Mouse (Mus musculus): ENCODE measurements around the gene Golm1.
"Not testable (repeated sequence)": the region's sequence is repeated elsewhere in the genome, so short reads cannot be mapped to it uniquely, and the experiment has no call there.

The Golm1 gene

DNA sequence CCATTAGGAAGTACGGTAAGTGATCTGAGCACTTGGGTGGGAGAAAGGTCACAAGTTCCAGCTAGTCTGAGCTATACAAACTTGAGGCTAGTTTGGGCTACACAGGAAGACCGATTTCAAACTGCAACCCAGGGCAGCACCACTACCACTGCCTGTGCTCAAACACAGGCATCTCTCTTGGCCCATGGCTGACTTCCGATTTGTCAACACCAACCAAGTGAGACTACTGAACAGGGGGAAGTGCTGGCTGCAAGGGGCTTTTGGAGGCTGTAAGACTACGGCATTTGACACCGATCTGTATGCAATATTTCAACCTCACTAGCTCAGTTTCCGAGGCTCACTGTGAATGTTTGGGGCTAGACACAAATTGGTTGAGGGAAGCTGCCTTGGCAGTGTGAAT is 28.1 kb downstream of the Golm1 start:
- no peak for DNase-seq (ENCODE audit: low spot score in 2 of 2)

DNA sequence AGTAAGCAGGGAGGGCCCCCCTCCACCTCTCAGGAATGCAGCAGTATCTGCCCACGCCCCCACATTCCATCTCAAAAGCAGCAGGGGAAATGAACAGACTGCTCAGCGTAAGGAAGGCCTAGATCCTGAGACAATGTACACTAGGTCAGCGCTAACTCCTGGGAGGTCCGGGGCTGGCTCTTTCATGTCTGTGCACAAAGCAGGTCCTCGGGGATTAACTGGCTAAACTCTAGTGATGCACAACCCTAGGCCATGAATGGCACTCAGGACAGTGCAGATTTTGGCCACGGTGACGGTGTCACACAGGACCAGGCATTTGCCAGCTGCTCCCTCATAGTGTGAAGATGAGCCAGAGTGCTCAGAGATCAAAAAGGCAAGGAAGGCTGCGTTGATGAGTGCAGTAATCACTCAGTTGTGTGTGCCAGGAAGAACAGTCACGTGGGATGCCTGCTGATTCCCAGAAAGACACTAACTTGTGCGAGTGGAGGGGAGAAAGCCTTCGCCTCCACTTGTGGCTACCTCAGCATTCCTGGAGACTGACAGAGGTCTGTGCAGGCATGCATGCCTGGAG is 28.9 kb downstream of the Golm1 start:
- no peak for DNase-seq (ENCODE audit: low spot score in 2 of 2)

DNA sequence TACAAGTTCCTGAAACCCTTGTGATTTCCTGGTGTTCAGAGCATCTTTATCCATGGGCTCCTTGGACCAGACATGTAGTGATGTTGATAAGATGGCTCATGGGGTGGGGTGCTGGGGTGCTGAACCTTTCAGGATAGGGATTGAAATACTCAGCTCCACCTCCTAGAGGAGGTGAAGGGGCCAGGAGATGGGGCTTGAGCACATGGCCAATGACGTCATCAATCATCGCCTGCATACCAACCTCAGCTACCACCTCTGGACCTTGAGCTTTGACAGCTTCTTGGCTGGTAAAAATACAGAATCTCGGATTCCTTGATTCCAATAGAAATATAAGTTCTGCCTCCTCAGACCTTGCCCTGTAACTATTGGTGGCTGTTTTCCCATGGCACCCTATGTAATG is 30.1 kb downstream of the Golm1 start:
- no peak for DNase-seq (ENCODE audit: low spot score in 2 of 2)

DNA sequence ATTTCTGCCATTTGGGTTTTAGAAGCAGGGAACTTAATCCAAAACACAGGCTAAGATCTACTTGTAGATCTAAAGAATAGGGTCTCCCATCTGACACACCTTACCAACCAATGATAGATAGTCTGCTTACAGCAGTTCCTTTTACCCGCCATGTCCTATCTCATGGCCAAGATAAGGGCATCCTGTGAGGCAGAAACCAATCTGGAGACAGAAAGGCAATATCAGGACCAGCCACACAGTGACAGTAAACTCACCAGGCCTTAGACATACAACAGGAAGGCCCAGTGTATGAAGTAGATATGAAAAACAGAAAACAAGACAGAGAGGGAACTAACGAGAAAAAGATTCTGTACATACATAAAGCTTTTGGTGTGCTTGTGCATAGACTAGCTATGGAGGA is 32.8 kb downstream of the Golm1 start:
- DNase-seq (ENCODE audit: low spot score in 2 of 2), result no peak

DNA sequence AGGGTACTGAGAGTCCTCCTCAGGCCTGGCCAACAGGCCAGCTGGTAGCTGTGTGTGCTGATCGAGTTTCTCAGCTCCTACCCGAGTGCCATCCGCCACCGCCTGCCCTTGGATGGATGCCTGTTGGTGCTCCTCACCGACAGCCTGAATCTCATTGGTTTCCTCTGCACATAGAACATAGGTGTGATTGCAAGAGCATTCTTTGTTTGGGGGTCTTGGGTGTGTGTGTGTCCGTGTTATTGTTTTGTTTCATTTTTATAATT is 35.5 kb downstream of the Golm1 start:
- DNase-seq (ENCODE audit: low spot score in 2 of 2), result no peak

DNA sequence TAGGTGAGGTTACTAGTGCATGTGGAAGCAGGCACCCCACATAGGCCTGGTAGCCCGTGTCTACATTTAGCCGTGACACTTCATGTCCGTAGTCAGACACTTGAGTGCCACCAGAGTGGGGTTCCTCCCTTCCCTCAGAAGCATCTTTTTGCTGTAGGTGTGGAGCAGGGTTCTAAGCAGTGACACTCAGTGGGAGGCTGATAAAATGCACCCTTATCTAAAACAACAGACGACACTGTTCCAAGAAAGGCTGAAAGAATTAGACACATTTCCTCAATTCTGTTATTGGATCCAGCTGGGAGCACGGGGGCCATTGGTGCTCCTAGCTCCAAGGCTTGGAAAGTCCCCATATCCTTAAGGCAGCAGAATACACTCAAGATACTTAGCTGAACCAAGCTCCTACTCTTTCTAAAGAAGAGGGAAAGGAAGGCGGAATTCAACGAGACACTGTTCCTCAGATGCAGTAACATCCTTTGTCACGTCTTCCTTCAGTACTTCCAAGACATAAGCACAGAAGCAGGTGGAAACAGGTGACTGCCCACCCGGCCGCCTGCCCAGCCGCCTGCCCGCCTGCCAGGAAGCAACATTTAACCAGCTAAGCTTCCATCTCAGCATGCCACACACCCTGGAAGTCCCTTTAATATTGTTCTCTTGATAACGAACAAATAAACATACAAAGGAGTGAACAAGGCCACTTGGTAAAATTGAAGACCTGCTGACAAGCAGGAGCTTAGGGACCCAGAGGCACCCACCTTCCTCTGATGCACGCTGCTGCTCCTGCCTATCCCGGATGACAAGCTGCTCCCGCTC is 36.0 kb downstream of the Golm1 start:
- no peak for DNase-seq (ENCODE audit: low spot score in 2 of 2)

DNA sequence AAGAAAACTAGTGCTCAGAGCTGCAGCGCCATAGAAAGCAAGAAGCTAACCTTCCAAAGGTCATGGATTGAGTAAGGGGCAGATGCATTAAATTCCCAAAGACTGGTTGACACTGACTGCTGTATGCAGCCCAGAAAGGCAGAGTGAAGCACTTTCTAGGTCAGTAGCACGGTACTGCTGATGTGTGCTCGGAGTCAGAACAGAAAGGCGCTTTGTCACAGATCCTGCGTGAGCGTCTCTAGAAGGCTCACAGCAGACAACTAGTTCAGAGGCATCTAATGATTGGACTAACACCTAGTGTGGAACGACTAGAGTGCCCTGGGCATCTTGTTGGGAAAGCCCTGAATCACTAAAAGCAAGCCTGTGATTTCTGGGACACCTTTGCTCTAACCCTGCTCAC is 37.8 kb downstream of the Golm1 start:
- DNase-seq (ENCODE audit: low spot score in 2 of 2), result no peak

DNA sequence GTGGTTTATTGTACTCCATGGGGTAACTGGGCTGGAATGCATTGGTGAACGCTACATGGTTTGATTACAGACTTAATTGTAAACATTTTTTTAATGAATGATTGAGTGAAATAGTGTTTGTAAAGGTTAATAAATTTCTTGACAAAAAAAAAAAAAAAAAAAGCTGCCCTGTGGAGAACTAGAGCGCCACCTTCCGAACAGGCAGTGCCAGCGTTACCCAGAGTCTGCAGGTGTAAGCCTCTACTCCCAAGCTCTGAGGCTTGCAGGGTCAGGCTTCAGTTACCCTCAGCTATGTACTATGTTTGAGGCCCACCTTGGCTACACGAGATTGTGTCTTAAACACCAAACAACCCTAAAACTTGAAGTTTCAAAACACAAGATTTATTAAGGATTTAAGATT is 41.0 kb downstream of the Golm1 start:
- no peak for DNase-seq (ENCODE audit: low spot score in 2 of 2)

DNA sequence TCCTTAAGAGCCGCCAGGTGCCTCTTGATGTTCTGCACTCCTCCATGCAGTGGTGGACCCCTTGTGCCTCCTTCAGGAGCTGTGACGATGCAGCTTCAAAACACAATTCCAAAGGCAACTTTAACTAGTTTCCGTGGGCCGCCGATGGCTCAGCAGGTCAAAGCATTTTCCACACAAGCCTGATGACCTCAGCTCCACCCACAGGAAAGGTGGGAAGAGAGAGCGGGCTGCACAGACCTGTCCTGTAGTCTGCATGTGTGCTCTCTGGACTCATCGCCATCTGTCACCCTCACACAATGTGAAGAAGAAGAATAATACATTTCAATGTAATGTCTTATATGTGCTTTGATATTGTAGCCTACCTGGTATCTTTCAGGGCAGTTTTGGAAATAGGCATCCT is 48.9 kb downstream of the Golm1 start:
- DNase-seq (ENCODE audit: low spot score in 2 of 2), result no peak

DNA sequence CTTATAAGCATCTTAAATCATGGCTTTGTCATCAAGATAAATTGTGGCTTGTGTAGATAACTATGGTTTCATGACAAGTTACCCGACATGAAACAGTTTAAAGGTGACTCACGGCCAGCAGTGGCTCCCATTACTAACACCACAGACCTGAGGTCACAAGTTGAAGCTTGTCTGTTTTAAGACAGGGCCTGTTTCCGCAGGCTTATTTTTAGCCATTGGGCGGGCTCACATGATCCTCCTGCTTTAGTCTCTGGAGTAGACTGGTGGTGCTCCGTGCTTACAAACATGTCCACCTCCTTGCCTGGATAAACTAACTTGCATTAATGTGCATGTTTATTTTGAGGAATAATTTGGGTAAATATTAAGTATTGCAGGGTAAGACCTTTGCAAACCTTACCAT is 50.7 kb downstream of the Golm1 start:
- no peak for DNase-seq (ENCODE audit: low spot score in 2 of 2)

DNA sequence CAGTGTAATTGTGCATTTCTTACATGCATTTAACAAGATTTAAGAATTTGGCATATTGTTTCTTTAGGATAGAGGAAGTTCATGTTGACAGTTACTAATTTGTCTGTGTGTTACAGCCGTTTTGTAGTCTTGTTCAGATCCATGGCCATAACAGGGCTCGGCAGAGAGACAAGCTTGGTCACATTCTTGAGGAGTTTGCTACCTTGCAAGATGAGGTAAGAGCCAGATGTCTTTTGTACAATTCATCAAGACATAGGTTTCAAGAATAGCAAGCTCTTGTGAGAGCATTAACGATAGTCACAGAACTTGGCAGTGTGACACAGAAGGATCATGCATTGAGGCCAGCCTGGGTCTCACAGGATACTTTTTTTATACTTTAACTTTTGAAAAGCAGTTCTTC is 51.2 kb downstream of the Golm1 start:
- no peak for DNase-seq (ENCODE audit: low spot score in 2 of 2)

DNA sequence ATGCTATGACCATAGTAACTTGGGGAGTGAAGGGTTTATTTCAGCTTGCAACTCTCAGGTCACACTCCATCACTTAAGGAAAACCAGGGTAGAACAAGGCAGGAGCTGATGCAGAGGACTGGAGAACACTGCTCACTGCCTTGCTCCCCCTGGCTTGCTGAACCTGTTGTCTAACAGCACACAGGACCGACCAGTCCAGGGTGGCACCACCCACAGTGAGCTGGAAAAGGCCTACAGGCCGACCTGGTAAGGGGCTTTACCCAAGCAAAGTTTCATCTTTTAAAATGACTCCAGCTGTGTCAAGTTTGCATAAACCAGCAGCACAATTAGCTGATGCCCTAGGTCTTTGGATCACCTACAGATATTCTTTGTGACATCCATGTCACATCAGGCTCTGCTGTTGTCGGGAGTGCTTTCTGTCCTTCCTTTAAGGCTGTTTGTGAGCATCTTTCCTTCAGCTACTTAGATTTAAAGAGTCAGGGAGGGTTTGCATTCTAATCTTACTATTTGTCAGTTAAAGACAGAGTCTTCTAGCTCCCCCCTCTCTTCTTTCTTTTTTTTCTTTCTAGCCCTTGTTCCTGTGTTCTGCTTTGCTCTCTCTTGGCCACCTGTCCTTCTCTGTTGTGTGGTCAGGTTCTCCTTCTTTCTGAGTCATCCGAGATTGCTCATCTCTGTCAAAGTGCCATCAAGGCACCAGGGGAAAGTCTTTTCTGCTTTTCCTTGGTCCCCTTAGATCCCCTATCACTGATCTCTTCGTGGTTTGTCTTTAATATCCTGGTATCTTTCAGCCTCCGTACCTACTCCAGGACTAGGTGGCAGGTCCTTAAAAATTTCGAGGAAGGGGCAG is 53.7 kb downstream of the Golm1 start:
- DNase-seq (ENCODE audit: low spot score in 2 of 2), result no peak

DNA sequence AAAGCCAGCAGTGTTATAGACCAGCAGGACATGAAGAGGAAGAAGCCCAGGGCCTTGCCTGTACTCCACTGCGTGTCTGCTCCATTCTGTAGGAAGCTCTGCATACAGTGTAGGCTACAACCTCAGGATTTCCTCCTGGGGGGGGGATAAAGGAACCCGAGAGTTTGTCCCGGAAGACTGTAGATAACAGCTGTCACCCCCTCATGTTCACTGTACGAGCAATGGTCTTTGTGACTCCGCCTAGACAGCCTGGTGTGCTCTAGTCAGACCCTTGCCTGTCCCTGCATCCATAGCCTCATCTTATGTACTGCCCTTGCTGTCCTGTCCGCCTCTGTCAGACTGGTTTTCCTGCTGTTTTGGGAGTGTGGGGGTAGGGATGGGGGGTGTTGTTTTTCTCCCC is 57.1 kb downstream of the Golm1 start:
- no peak for DNase-seq (ENCODE audit: low spot score in 2 of 2)

DNA sequence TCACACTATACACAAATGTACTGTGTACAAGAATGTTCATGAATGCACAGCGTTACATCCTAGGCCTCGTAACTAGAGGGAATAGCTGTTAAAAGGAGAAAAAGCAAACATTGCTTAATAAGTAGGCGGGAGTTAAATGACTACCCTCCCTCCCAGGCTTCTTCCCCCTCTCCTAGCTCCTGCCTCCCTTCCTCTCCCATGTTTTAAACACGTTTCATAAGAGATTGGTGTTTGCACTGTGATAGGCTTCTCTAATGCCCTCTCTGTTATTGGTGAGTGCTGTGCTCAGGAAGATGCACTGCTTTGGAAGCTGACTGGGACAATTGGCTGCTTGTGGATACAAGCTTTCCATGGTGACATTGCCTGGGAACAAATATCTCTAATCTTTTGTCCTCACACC is 60.1 kb downstream of the Golm1 start:
- DNase-seq (ENCODE audit: low spot score in 2 of 2), result no peak

DNA sequence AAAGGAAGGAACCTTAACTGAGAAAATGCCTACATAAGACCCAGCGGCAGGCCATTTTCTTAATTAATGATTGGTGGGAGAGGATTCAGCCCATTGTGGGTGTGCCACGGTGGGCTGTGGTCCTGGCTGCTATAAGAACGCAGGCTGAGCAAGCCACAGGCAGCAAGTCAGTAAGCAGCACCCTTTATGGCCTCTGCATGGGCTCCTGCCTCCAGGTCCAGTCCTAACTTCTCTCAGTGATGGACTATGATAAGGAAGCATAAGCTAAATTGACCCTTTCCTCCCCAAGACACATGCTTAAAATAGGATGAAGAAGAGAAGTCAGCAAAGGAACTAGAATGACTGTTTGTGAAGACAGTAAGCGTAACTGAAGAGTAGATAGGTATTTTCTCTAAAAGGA is 60.5 kb downstream of the Golm1 start:
- DNase-seq (ENCODE audit: low spot score in 2 of 2), result no peak

DNA sequence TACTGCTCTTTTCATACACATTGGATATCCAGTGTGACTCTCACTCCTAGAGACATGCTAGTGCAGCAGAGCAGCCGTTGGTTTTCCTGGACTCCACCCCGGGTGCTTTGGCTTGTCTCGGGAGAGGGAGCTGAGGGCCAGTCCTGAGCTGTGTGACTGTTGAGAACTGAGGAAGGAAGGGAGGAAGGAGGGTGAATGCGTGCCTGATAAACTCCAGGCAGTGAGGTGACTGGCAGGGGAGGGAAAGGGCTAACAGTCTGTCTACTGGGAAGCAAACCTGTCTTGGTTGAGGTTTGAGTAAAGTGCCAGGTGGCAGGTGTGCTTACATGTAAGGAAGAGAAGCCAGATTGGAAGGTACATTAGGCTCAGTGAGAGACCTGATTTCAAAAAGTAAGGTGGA is 61.7 kb downstream of the Golm1 start:
- no peak for DNase-seq (ENCODE audit: low spot score in 2 of 2)

DNA sequence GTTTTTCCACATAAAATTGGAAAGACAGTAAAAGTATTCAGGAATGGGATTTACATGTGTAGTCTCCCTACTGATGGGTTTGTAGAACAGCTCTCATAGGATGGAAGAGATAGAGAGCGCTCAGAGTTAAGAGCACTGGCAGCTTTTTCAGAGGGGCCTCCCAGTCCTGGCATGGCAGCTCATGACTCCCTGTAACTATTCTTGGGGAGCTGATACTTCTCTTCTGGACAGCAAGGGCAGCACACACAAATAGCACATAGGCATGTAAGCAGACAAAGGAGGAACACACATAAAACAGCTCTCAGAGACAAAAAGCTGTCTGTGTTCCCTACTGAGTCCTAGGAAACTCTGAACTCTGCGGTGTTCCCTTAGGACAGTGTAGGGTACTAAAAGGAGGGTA is 65.2 kb downstream of the Golm1 start:
- DNase-seq (ENCODE audit: low spot score in 2 of 2), result no peak

DNA sequence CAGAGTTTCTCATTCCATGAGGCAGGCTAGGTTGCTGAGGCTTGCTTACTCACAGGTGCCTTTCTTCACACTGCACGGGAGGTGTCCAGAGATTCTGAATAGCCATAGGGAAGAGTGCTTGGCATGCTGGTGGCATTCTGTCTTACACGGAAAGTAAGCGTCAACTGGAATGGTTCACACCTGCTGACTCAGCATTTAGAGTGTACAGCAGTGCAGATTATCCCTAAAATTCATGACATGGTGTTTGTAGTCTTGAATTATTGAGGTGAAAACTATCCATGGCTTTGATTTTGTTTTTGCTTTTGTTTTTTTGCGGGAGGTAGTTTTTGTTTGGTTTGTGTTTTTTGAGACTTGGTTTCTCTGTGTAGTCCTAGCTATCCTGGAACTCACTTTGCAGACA is 65.7 kb downstream of the Golm1 start:
- no peak for DNase-seq (ENCODE audit: low spot score in 2 of 2)

DNA sequence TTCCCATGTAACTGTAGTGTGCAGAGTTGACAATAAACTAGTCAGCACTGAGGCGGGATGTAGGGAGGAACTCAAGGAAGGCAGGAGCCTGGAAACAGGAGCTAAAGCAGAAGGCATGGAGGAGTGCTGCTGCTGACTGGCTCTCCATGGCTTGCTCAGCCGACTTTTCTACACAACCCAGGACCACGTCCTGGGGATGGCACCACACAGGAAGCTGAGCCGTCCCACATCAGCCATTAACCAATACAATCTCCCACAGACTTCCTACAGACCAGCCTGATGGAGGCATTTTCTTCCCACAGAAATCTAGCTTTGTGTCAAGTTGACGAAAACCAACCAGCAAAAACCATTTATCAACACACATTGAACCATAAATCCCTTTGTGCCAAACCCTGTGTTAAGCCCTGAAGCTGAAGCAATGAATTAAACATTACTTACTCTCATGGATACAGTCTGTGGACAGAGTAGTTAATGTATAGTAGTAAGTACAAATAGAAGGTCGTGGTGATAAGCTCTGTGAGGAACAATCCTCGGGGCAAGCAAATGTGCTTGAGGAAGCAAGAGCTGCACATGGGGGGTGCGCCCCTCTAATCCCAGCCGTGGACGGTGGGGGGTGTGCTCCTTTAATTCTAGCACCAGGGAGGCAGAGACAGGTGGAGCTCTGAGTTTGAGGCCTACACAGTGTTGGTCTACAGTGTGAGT is 70.2 kb downstream of the Golm1 start:
- DNase-seq (ENCODE audit: low spot score in 2 of 2), result no peak

DNA sequence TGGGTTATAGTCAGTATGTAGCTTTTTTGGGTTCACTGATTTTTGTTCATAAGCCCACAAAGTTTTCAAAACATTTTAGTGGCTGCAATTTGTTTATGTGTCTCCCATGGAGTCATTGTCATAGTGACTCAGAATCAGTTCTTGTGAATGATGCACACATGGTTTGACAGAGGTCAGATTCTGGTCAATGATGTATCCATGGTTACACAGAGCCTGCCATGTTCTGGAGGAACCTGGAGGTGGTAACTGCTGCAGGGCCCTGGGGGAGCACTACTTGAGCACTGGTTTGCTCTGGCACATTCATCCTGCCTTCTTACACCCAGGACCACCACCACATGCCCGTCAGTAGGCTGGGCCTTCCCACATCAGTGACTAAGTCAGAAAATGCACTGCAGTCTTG is 71.1 kb downstream of the Golm1 start:
- no peak for DNase-seq (ENCODE audit: low spot score in 2 of 2)

DNA sequence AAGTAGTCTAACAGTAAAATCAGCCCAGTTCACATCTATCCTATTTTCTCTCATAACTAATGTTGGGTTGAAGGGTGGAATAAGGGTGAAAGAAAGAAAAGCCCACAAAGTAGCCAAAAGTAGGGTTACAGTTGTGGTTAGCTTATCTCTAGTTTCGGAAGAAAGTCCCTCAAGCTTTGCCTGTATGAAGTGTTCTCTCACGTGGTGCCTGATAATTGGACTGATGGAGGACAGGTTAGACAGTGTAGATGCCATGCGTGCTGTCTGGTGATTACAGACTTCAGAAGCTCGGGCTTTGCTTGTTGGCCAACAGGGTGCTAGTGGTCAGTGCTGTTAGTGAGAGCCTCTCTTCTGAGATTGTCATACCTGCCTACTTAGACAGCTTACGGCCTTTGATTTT is 72.5 kb downstream of the Golm1 start:
- no peak for DNase-seq (ENCODE audit: low spot score in 2 of 2)

DNA sequence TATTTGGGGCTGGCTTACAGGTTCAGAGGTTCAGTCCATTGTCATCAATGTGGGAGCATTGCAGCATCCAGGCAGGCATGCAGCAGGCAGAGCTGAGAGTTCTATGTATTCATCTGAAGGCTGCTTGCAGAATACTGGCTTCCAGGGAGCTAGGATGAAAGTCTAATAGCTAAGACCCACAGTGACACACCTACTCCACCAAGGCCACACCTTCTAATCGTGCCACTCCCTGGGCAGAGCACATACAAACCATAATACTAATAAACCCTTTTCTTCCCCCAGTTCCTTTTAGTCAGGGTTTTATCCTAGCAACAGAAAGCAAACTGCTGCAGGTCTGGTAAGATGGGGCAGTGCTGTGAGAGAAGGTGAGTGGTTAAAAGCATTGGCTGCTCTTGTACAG is 83.0 kb downstream of the Golm1 start:
- no peak for DNase-seq (ENCODE audit: low spot score in 2 of 2)

DNA sequence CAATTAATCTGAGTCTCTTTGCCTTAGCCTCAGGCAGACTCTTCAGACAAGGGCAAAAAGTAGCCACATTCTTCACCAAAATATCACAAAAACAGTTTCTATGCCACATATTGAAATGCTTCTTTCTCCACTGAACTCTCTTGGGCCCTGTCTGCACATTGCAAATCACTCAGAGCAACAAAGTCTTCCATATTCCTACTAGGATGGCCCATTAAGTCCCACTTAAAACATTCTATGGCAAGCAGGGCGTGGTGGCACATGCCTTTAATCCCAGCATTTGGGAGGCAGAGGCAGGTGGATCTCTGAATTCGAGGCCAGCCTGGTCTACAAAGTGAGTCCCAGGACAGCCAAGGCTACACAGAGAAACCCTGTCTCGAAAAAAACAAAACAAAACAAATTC is 83.6 kb downstream of the Golm1 start:
- DNase-seq (ENCODE audit: low spot score in 2 of 2), result not testable (repeated sequence)

All from spleen, postnatal 4 days (tissue).